Mouse (Mus musculus) liver, postnatal 0 days (tissue): ENCODE measurements around the gene Sox11. TPM values are rescaled to one million over a fixed set of nuclear protein-coding genes. Genes with fewer than 3 reads are reported as not detected.

ENCODE experiments used
- ATAC-seq: fragments of 200-750 bp; cut with Nextera tagmentation; 2 replicates; pipeline ENCODE4 v1.8.0; 2017; ENCODE audit warnings: mild to moderate bottlenecking, moderate library complexity
- DNase-seq: peaks from one replicate; pipeline ENCODE4 v3.0.0-alpha.2; 2016
- H3K27ac ChIP-seq: fragments of 300-500 bp; sonication (generic); 2 replicates; pipeline ENCODE4 v1.5.1; 2014; ENCODE audit warnings: antibody characterized with exemption, moderate library complexity, mild to moderate bottlenecking, low read depth
- H3K27me3 ChIP-seq: fragments of 300-500 bp; sonication (generic); 2 replicates; pipeline ENCODE4 v1.6.1; 2014; ENCODE audit warnings: low read length, control low read depth, mixed read lengths; ENCODE audit not compliant: insufficient read depth
- H3K36me3 ChIP-seq: fragments of 300-500 bp; sonication (generic); replicated peaks from 2 replicates; pipeline ENCODE4 v1.6.1; 2014; ENCODE audit warnings: mild to moderate bottlenecking, control low read depth, low read length, moderate library complexity, mixed read lengths; ENCODE audit not compliant: insufficient read depth
- H3K4me1 ChIP-seq: fragments of 300-500 bp; sonication (generic); 2 replicates; pipeline ENCODE4 v1.6.1; 2014; ENCODE audit warnings: antibody characterized with exemption, mild to moderate bottlenecking, control low read depth; ENCODE audit not compliant: insufficient read depth
- H3K4me2 ChIP-seq: fragments of 300-500 bp; sonication (generic); 2 replicates; pipeline ENCODE4 v1.6.1; 2014; ENCODE audit warnings: low read depth, mild to moderate bottlenecking, low read length, moderate library complexity, mixed read lengths
- H3K4me3 ChIP-seq: fragments of 300-500 bp; sonication (generic); 2 replicates; pipeline ENCODE4 v1.5.1; 2014; ENCODE audit warnings: low read depth, low read length
- H3K9ac ChIP-seq: fragments of 300-500 bp; sonication (generic); replicated peaks from 2 replicates; pipeline ENCODE4 v1.6.1; 2014; ENCODE audit warnings: mild to moderate bottlenecking, moderate library complexity
- H3K9me3 ChIP-seq: fragments of 300-500 bp; sonication (generic); 2 replicates; pipeline ENCODE4 v1.6.1; 2016; ENCODE audit warnings: mild to moderate bottlenecking, control low read depth, low read length, mixed read lengths
- CTCF ChIP-seq: sonication (generic); IDR thresholded peaks from 2 replicates; pipeline ENCODE4 v1.5.1; 2016; ENCODE audit warnings: antibody characterized with exemption, low read depth
- EP300 ChIP-seq: IDR thresholded peaks from 2 replicates; pipeline ENCODE4 v1.6.1; 2016; ENCODE audit warnings: antibody characterized with exemption, low read depth, mild to moderate bottlenecking
- WGBS: fragments of 180-500 bp; shearing (Covaris S2); extraction: QIAGEN DNeasy Blood & Tissue Kit; methylation state at CpG from one replicate; pipeline ENCODE4 v1.1.7; 2014; ENCODE audit not compliant: insufficient replicate concordance; 5-methylcytosine and 5-hydroxymethylcytosine counted together
- polyA plus RNA-seq: library from polyadenylated mRNA; unstranded; fragments of >200 nt; fragmentation: Nextera tagmentation; extraction: Ambion mirVana; gene quantifications from 2 replicates; pipeline ENCODE4 v1.2.1, GENCODE M21; 2015

The Sox11 gene
- polyA plus RNA-seq, 1 experiment from 2014 or later, result 0.48 TPM

DNA sequence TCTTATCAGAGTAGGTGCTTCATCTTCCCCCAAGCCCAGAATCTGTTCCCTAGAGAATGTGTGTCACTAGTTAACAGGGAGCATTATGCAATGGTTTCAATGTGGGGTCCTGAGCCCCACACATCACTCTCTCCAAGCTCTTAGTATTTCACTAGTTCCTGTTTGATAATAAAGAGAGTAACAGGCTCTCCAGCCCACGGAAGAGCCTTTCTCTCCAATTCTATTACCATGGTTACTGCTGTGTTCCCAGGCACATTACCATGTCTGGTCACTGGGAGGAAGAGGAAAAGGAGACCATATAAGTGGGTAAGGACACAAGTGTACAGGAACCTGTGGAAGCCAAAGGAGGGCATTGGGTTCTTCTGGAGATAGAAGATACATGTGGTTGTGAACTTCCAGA, 19.0 kb downstream of the Sox11 start:
- Histone ChIP-seq H3K9me3 (no peaks in the 10 kb centered on the region), H3K9ac (no peak overlapping the region), H3K4me2 (no peak overlapping the region), H3K27me3 (no peaks in the 10 kb centered on the region), H3K36me3 (no peaks in the 10 kb centered on the region), H3K27ac (no peak overlapping the region), H3K4me1 (no peaks in the 10 kb centered on the region), H3K4me3 (no peak overlapping the region)
- TF ChIP-seq CTCF (no peak), EP300 (no peak)
- WGBS, result 54% methylated on average over 1 of the region's 1 CpGs
- no peak for ATAC-seq
- no peak for DNase-seq

DNA sequence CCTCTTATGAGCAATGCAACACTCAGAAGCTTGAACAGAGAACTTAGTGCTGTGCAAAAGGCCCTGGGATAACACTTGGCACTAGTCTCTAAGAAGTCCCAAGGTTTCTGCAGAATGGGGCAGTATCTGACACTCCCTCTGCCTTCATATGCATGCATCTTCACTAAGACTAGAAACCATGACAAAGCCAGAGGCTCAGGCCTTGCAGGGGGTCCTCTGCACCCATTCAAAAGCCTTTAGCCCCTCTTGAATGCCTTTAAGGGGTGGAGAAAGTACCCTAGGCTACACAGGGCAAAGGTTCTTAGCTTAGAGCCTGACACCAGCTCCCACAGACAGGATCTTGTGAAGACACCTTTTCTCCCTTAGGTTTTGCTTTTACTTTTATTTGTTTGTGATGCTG, 21.7 kb downstream of the Sox11 start:
- H3K4me3 ChIP-seq, result no peak overlapping the region

GRCm38 (mm10) chr12:27312985-27313384, 29.4 kb downstream of the Sox11 start:
- WGBS, result 54% methylated on average over 8 of the region's 8 CpGs
- Histone ChIP-seq H3K9me3 (no peaks in the 10 kb centered on the region), H3K9ac (no peak overlapping the region), H3K4me2 (no peak overlapping the region), H3K4me1 (no peaks in the 10 kb centered on the region), H3K36me3 (no peaks in the 10 kb centered on the region), H3K27ac (no peak overlapping the region), H3K27me3 (no peaks in the 10 kb centered on the region), H3K4me3 (no peak overlapping the region)
- TF ChIP-seq CTCF (no peak), EP300 (no peak)
- ATAC-seq (no peak), DNase-seq (no peak)

More for the DNA sequence above, 21.7 kb downstream of the Sox11 start:
- no peak overlapping the region for H3K27ac ChIP-seq
- no peak overlapping the region for H3K4me2 ChIP-seq
- no peaks in the 10 kb centered on the region for H3K27me3 ChIP-seq
- H3K36me3 ChIP-seq, result no peaks in the 10 kb centered on the region
- H3K9me3 ChIP-seq, result no peaks in the 10 kb centered on the region
- DNase-seq (no peak), ATAC-seq (no peak)
- H3K9ac ChIP-seq, result no peak overlapping the region
- no peaks in the 10 kb centered on the region for H3K4me1 ChIP-seq
- TF ChIP-seq EP300 (no peak), CTCF (no peak)

DNA sequence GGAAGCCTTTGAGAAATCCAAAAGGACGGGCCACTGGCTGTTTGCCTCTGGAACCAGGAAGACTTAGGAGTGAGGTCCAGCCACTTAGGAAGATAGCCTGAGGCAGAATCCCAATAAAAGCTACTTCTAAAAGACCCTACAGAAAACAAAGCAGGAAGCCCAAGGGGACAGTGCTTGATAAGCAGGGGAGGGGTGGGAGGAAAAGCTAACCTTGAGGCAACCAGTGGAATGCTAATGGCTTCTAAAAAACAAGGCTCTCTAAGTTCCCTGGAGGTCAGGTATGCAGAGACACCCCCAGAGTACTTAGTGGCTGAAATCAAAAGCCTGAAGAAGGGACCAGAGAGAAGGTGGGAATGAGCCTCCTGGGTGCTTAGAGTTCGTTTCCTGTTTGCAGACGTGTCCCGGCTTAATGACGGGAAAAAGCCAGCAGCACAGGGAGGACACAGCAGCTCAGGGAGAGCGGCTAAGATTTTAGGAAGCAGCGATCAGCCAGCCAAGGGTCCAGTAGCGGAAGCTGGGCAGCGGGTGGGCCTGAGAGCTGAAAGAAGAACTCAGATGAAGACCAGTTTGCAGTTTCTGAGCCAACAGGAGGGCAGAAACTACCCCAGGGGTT, 30.4 kb downstream of the Sox11 start:
- H3K4me1 ChIP-seq, result no peaks in the 10 kb centered on the region
- H3K9ac ChIP-seq, result no peak overlapping the region
- no peak for DNase-seq
- no peaks in the 10 kb centered on the region for H3K9me3 ChIP-seq
- ATAC-seq, result no peak
- H3K36me3 ChIP-seq, result no peaks in the 10 kb centered on the region
- TF ChIP-seq EP300 (no peak), CTCF (no peak)
- H3K4me3 ChIP-seq, result no peak overlapping the region
- H3K27me3 ChIP-seq, result no peaks in the 10 kb centered on the region
- no peak overlapping the region for H3K27ac ChIP-seq
- no peak overlapping the region for H3K4me2 ChIP-seq
- WGBS, result 12% methylated on average over 9 of the region's 9 CpGs

DNA sequence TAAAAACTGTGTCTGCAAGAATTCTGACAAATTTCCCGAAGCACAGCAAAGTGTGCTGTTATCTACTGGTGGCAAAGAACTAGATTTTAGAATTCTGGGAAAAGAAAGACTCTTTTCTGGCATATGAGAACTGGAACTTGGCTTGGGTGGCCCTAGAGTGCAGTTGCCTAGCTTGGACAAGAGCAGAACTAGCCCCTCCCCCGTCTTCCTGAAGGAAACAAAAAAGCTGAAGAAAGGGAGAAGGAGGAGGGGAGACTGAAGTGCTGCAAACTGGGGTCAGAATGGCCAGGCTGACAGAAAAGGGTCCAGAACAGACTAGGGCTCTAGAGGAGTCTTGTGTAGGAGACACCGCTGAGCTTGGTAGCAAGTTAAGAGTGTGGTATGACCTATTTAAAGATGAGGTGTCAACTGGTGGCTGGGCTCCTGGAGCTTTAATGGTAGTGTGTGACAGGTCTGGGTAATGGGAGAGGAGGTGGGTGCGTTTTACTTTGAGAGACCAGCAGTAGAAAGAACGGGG, 31.0 kb downstream of the Sox11 start:
- Histone ChIP-seq H3K4me3 (no peak overlapping the region), H3K27ac (no peak overlapping the region), H3K9me3 (no peaks in the 10 kb centered on the region), H3K4me2 (no peak overlapping the region), H3K27me3 (no peaks in the 10 kb centered on the region), H3K36me3 (no peaks in the 10 kb centered on the region), H3K4me1 (no peaks in the 10 kb centered on the region), H3K9ac (no peak overlapping the region)
- DNase-seq, result no peak
- no peak for TF ChIP-seq CTCF
- no peak for TF ChIP-seq EP300
- no peak for ATAC-seq
- WGBS, result 18% methylated on average over 5 of the region's 5 CpGs

- Histone ChIP-seq H3K9me3 (no peaks in the 10 kb centered on the region), H3K4me3 (no peak overlapping the region), H3K27me3 (no peaks in the 10 kb centered on the region), H3K4me2 (no peak overlapping the region), H3K9ac (no peak overlapping the region), H3K36me3 (no peaks in the 10 kb centered on the region), H3K27ac (no peak overlapping the region), H3K4me1 (no peaks in the 10 kb centered on the region)
- no peak for DNase-seq
- 47% methylated on average over 13 of the region's 13 CpGs for WGBS
- TF ChIP-seq CTCF (no peak), EP300 (no peak)
- ATAC-seq, result no peak
These were observed 31.7 kb downstream of the Sox11 start for GRCm38 (mm10) chr12:27310703-27311102.
